Mouse (Mus musculus): ENCODE results near the gene Serpinf2.

DNA sequence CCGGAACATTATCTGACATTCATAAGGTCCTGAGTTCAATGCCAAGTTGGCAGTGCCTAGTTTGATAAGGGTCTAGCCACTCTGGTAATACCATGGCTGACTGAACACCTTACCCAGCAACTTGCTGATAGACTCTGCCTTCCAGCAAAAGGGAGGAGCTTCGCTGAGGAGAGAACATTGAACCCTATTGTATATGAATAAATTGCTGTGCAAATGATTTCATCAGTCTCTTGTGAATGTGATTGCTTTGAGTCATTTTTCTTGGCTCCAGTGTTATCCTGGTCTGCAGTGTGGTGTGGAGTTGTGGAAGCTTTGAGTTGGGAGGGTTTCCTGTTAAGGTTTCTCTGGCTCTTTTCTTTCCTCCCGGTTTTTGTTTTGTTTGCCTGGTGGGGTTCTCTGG, 31.3 kb upstream of the Serpinf2 start:
- TF ChIP-seq CTCF (conservative IDR thresholded peaks at IDR 0.05; ENCODE audit: insufficient read depth, insufficient read length, low read depth, low read length) (no peak), POLR2A (IDR thresholded peaks at IDR 0.05; ENCODE audit: low read depth, low read length) (no peak)

All from kidney, adult 2 months (tissue).